Mouse (Mus musculus) cerebral cortex, adult 2 months (tissue): ENCODE results near the gene Nme2.

Source experiments
- WGBS: fragments of 180-500 bp; shearing (Covaris S2); methylation state at CpG from one replicate; pipeline ENCODE4 v1.1.7; 2018; 5-methylcytosine and 5-hydroxymethylcytosine counted together

Nme2 gene

GRCm38 (mm10) chr11:93963013-93963412, 7.0 kb upstream of the Nme2 start:
- WGBS, result 65% methylated on average over 4 of the region's 4 CpGs

DNA sequence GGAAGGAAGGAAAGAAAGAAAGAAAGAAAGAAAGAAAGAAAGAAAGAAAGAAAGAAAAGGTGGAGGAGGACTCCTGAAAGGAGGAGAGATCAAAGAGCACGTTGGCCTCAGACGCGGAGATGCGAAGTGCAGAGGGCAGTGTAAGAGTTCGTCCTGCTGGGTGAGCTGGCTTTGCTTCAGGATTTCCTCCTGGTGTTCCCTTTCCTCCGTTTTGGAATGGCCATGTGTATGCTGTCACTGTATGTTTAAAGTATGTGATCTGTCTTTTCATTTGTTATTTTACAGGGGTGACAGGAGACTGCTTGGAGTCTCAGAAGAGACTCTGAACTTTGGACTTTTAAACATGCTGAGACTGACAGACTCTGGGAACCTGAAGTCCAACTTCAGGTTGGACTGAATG, 5.4 kb upstream of the Nme2 start:
- WGBS, result 84% methylated on average over 6 of the region's 6 CpGs

- WGBS, result 89% methylated on average over 4 of the region's 4 CpGs
These were observed 1.7 kb upstream of the Nme2 start for GRCm38 (mm10) chr11:93957746-93958145.

- 93% methylated on average over 2 of the region's 2 CpGs for WGBS
These were observed 1.0 kb upstream of the Nme2 start for GRCm38 (mm10) chr11:93957031-93957555.

GRCm38 (mm10) chr11:93955256-93956150, 556 bp downstream of the Nme2 start:
- under 1% methylated on average over 67 of the region's 67 CpGs for WGBS

- WGBS, result 43% methylated on average over 13 of the region's 13 CpGs
These were observed 1.3 kb downstream of the Nme2 start for GRCm38 (mm10) chr11:93954738-93955255.

- WGBS, result 77% methylated on average over 5 of the region's 5 CpGs
These were observed 3.7 kb downstream of the Nme2 start for GRCm38 (mm10) chr11:93952376-93952775.

DNA sequence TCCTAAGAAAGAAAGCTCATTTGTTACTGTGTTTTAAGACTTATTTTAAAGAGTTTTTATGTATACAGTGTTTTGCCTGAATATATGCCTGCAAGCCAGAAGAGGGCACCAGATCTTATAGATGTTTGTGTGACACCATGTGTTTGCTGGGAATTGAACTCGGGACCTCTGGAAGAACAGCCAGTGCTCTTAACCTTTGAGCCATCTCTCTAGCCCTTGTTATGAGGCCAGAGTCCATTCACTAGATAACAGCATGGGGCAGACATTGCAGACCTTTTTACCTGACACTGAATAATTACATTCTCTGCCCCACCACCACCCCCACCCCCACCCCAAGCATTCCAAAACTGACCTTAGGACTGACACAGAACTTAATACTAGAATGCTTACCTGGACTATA, 6.0 kb downstream of the Nme2 start:
- 63% methylated on average over 1 of the region's 1 CpGs for WGBS

GRCm38 (mm10) chr11:93948887-93949567, 7.0 kb downstream of the Nme2 start:
- WGBS, result 81% methylated on average over 9 of the region's 9 CpGs

DNA sequence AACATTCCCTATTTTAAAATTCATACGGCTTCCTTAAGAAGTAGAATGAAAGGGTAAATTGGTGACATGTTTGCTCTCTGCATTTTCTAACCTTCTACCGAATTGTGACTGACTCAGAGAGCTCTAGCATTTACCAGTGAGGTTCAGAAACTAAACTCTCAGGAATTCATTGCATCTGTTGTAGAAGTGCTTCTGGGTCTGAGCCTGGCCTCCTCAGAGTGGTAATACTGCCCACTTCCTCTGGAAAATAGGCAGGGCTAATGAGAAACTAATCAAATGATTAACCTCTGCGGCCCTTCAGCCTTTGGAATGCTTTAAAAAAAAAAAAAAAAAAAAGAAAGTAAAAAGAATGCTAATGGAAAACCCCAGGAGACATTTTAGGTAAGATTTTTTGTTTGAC, 11.1 kb downstream of the Nme2 start:
- 84% methylated on average over 3 of the region's 3 CpGs for WGBS

DNA sequence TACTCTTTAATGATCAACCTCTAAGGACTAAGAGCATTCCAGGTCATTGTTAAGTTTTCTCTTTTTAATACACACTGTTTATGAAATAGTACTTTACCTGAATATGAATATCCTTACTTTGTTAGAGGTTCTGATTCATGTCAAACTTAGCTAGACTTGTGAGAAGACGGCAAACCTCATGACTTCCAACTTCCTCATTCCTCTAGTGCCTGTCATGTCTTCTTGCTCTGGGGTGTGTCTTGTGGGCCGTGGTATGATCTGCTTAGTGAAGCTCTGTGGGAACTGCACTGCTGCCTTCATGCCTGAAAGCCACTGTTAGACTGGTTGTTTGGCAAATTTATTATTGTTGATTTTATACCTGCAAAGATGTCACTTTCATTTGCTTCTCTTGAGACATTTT, 15.2 kb downstream of the Nme2 start:
- 85% methylated on average over 2 of the region's 2 CpGs for WGBS

DNA sequence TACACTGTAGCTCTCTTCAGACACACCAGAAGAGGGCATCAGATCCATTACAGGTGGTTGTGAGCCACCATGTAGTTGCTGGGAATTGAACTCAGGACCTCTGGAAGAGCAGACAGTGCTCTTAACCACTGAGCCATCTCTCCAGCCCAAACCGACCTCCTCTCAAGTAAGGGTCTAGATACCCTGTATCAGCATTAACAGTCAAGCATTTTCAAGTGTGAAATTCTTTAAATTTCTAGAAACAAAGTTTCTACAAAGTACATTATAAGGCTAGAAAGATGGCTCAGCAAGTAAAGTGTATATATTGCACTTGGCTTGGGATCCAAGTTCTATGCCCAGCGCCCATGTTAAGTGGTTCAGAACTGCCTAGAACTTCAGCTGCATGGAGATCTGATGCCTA, 41.0 kb downstream of the Nme2 start:
- WGBS, result 95% methylated on average over 2 of the region's 2 CpGs

GRCm38 (mm10) chr11:93911603-93912002, 44.5 kb downstream of the Nme2 start:
- WGBS, result 89% methylated on average over 3 of the region's 3 CpGs

DNA sequence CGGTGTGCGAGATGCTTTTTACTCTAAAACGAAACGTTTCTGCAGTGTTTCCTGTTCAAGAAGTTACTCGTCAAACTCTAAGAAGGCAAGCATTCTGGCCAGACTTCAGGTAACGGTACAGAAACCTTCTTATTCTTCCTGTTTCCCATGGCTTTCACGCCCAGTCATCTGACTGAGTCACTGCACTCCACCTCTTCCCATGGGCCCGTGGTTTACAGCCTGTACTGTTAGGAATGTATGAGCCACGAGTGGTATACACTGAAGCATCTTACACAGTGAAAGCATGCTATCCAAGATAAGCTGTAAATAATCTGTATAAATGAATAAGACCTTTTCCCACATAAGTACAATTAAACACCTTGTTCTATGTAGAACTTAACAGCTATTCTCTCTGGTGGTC, 47.2 kb downstream of the Nme2 start:
- 80% methylated on average over 9 of the region's 9 CpGs for WGBS

GRCm38 (mm10) chr11:93907839-93908238, 48.2 kb downstream of the Nme2 start:
- WGBS, result 78% methylated on average over 3 of the region's 3 CpGs

DNA sequence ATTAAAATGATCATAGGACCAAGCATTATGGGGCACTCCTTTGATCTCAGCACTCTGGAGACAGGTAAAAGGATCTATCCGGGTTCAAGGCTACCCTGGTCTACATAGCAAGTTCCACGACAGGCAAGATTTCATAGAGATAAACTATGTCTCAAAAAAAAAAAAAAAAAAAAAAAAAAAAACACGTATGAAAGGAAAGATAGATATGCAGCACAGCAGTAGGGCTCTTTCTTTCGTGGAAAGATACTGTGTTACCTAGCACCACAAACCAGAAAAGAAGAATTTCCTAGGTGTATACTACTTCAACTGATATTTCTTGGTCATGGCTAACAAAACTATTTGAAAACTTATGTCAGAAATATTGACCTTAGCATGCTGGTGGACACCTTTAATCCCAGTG, 49.2 kb downstream of the Nme2 start:
- WGBS, result 84% methylated on average over 4 of the region's 4 CpGs
